Mouse (Mus musculus): ENCODE data around the gene Cbfa2t2. TPM values are rescaled to one million over a fixed set of nuclear protein-coding genes. Genes with fewer than 3 reads are reported as not detected.
A peak's percentile ranks its signal among the peaks of the same experiment; 100 is the strongest.

Cbfa2t2 gene
- total RNA-seq, 2 experiments from 2014 or later, result 23.9 to 35.6 TPM

DNA sequence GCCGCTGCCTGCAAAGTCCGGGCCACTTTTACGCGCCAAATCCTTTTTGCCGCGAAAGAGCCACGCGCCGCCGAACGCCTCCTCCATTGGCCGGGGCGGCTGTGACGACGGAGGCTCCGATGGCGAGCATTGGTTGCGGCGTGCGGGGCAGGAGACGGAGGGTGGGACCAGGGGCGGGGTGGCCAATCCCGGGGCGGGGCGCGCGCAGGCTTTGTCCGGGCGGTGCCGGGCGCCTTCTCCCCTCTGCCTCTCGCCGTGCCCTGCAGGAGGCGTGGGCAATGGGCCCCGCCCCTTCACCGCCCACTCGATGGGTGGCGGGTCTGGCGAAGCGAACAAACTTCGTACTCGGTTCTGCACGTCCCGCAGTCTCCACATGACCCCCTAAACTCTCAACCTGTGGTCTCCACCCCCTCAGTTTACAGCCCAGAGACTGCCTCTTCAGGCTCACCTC lies 133.6 kb downstream of the Cbfa2t2 start, which contains the start of gene E2f1:
TSS of gene E2f1 (minus strand) at position 57 of the 451 bp plus-strand sequence.
- peak; percentile 99 for DNase-seq

DNA sequence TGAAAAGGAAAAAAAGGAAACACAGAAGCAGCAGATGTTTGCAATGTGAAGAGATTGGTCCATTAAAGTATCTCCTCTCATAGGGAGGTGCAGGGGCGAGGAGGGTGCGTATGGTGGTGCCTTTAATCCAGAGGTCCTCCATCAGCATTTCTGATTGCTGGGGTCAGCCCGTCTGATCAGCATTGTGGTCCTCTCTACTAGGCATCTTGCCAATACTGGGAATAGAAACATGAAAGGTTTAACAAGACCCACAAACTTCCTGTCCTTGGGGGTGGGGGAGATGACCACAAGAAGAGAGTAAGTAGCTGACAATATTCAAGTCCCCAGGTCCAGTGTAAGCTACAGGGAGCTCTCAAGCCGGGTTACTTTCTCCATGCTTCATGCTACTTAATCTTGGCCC lies 134.4 kb downstream of the Cbfa2t2 start:
- no peak for DNase-seq

DNA sequence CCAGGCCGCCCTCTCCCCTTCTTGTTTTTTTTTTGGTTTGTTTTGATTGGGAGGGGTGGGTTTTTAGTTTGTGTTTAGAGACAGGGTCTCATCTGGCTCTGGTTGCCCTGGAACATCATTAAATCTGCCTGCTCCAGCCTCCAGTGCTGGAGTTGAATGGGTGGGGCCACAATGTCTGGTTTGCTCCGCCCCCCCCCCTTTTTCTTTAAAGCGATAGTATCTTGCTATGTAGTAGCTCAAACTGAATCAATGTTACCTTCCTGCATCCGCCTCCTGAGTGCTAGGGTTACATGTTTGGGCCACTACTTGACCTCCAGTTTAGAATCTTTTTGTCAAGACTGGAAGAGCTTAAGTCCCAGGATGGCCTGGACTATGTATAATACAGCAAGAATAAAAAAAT lies 135.0 kb downstream of the Cbfa2t2 start:
- no peak for DNase-seq

DNA sequence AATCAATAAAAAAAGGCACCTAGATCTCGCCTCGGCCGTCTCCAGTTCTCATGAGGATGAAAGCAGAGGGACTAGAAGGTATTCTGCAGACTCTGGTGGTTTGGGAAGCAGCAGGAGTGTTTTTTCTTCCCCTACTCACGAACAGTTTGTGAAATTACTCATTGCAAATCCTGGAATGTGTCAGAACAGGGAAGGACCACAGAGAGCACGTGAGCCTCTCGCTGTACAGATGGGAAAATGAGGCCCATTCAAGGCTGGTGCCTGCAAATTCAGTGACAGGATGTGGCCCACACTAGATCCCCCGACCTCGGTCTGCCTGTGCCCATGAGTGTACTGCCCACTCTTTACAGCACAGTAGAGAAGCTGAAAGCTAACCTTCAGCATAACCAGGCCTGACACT lies 135.7 kb downstream of the Cbfa2t2 start:
- no peak for DNase-seq

DNA sequence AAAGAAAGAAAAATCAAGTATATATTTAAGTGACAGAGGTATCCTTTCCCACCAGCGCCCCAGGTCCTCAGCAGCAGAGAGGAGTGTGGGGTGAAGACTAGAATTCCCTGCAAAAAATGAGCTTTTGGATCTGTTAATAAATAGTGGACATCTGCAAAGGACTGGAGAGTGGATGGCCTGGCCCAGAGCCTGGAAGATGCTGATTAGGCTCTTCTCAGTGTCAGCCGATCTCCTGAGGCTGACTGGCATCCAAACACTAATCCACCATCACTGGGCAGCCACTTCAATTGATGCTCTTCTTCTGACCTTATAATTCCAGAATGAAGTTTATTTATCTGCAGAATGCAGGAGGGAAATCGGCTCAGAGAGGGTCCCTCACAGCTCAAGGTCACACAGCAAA lies 136.7 kb downstream of the Cbfa2t2 start:
- DNase-seq, result no peak

DNA sequence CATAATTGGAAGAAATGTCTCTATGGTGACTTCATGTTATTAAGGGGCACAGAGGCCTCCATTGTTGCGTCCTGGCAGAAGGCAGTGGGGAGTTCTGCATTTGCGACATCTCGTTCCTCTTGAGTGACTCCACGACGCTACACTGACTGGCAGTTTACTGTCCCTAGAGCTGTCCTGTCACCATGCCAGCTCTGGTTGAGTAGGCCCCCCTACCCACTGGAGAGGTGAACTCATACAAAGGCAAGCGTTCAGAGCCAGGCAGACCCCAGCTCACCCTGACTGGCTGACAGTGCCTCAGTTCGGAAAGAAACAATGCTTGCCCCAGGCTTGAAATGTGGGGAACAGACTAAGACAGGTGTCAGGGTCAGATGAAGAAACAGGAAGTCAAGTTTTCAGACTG lies 138.0 kb downstream of the Cbfa2t2 start:
- no peak for DNase-seq

DNA sequence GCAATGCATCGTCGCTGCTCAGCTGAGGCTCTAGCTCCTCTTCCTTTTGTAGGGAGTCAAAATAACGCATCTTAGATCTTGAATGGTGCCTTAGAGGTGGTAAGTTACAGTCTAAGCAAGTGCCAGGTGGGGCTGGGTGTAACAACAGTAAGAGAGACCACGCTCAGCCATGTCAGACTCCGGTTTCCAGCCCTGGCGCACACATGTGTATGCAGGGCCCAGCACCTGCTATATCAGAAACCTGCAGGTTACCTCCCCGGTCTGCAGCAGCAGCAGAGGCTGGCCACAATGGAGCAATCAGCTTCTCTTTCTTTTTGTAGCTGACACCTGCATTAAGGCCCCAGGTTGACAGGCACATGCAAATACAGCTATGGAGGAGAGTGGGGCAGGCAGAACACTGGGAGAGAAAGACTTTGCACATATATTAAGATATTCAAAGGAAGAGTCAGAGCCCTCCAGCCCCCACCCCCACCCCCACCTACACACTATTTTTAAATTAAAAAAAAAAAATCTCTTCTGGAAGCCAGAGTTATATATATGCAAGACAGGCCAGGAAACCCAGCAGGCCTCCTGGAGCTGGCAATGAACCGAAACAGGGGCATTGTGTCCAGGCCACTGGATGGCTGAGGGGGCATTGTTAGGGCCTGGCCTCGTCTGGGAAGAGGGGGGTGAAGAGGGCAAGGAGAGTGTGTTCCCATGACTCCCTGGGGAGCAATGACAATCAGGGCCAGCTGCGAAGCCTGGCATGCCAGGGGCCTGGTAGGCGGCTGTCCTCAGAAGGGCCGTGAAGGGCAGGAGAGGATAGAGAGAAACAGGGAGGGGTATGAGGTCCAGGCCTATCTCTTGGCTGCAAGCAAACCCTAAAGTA lies 140.8 kb downstream of the Cbfa2t2 start:
- DNase-seq, result no peak

DNA sequence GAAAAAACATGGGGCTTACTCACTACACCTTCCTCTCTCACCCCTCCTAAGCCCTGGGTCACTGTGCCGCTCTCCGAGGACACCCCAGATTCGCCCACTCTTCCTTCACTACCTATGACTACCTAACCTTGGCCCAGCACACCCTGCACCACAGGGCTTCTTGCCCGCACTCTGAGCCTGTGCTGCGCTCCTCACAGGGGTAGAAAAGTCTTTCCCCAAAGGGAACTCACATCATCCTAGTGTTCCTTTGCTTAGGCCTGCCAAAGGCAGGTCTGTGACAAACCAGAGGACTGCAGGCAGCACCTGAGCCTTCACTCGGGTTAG lies 141.4 kb downstream of the Cbfa2t2 start:
- DNase-seq, result no peak

DNA sequence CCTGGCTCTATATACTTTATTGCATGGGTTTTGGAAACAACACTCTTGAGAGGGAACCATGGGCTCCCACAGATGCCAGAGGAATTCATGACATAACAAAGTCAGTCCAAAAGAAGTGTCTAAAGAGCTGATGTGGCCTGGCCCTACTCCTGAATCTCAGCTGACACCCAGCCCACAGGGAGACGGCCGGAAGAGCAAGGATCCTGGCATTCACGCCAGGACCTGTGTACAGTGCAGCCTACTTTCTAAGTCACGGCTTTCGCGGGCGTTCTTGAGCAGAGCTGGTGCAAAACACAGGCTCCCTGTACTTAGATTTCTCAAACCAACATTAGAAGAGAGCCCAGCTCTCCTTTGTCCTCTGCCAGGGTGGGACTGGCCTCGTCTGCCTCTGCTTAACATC lies 144.3 kb downstream of the Cbfa2t2 start:
- DNase-seq, result peak; percentile 59

DNA sequence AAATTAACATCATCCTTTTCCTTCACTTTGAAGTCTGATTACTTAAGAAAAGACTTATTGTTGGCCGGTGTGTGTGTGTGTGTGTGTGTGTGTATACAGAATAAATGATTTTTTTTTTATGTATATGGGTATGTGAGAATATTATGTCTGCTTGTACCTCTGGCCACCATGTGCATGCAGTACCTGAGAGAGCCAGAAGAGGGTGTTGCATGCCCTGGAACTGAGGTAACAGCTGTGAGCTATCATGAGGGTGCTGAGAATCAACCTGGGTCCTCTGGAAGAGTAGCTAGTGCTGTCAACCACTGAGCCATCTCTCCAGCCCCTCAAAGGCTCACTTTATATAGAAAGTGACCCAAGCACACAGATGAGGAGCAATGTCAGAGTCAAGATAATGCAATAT lies 145.1 kb downstream of the Cbfa2t2 start:
- DNase-seq, result no peak

DNA sequence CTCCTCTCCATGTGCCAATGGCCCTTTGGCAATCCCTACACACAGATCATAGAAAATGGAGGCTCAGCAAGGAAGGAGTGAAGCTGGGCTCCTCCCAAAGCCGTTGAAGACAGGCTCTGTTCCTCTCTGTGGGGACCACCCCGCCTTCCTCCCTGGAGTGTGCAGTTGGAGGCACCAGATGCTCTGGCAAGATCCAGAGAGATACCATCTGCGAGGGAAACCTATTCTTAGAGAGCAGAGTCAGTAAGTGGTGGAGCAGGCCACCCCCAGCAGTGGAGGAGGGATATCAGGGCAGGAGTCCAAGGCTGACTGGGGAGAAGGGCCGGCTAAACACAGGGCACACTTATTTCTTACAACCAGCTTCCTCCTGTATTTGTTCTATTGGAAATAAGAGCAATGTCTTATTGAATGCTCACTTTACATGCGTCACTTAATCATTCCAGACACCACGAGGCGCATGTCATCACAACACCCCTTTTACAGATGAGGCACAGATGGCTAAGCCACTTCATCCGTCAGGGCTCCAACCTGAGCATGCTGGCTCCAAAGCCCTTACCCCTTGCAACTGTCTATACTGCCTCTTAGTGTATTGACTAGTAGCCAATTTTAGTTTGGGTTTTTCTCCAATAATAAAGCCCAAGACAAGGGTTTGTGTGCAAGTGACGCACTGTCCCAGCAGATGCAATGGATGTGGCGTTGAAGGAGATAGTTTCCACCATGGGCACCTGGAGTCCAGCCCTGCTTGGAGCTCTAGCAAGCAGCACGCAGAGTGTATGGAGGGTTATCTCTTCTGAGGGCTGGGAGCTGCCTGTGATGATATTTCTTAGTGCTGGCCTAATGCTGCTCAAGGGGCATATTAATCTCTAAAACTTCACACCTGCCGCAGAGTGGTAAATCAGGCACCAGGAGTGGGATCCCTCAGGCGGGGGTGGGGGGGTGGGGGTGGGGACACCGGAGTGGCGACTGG lies 147.9 kb downstream of the Cbfa2t2 start:
- no peak for DNase-seq

DNA sequence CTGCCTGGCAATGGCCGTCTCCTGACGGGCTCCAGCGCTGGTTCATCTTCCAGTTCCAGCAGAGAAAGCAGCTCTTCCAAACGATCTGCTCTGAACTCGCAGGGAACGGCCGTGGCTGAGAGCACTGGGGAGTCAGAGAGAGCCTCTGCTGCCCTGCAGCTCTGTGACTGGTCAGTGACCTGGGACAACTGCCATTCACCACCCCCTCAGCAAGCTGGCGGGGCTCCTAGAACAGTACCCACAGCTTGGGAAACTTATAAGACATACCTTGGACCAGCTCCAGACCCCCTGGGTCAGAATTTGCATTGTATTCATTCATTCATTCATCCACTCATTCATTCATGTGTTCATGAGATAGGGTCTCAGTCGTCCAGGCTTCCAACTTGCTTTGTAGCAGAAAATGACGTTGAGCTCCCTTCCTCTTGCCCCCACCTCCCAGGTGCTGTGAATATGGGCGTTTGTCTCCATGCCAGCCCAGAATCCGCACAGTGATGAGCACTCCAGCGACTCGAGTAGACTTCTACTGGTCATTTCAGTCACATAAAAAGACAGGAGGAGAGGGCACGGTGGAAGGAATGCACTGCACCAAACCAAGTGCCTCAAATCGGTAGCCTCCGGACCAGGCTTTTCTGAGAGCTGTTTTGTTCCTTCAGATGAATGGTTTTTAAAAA lies 148.8 kb downstream of the Cbfa2t2 start:
- DNase-seq, result no peak

DNA sequence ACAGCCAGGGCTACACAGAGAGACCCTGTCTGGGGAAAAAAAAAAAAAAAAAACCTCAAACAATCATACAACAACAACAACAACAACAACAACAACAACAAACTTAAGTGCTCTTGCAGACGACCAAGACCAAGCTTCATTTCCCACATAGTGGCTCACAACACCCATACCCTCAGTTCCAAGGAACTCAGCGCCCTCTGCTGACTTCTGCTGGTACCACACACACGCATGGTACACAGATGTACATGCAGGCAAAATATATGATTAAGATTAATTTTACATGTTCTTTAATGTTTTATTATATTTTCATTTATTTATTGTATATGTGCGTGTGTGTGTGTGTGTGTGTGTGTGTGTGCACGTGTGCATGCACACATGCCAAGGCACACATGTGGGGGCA lies 150.1 kb downstream of the Cbfa2t2 start:
- DNase-seq, result peak; percentile 62

Other genes starting within 250 kb of the Cbfa2t2 start
- gene Bpifb1, start 245.7 kb upstream of the Cbfa2t2 start, total RNA-seq (2021), result not detected
- gene Bpifb5, start 212.7 kb upstream of the Cbfa2t2 start, total RNA-seq (2021), result under 1 TPM in 1 of 2 experiments, not detected in 1; 0.18 TPM
- gene Bpifb9a, start 178.6 kb upstream of the Cbfa2t2 start, total RNA-seq (2021), result not detected
- not detected for gene Bpifb9b, start 129.3 kb upstream of the Cbfa2t2 start, total RNA-seq (2021)
- 10 to 100 TPM; 14.4 to 19.7 TPM for gene Cdk5rap1, start 63.5 kb upstream of the Cbfa2t2 start, total RNA-seq (2021)
- 10 to 100 TPM; 29.0 to 31.9 TPM for gene Snta1, start 28.4 kb upstream of the Cbfa2t2 start, total RNA-seq (2021)
- gene 1700003F12Rik, start 110.6 kb downstream of the Cbfa2t2 start, total RNA-seq (2021), result under 1 TPM; 0.61 to 0.81 TPM
- gene Actl10, start 115.3 kb downstream of the Cbfa2t2 start, total RNA-seq (2021), result not detected
- 1 to 10 TPM; 2.0 to 2.7 TPM for gene Necab3, start 122.4 kb downstream of the Cbfa2t2 start, total RNA-seq (2021)
- gene E2f1, start 133.4 kb downstream of the Cbfa2t2 start, total RNA-seq (2021), result 10 to 100 TPM; 12.8 to 14.1 TPM
- gene Pxmp4, start 167.2 kb downstream of the Cbfa2t2 start, total RNA-seq (2021), result 10 to 100 TPM; 45.5 to 53.0 TPM
- 1 to 10 TPM; 2.5 to 2.7 TPM for gene Zfp341, start 176.8 kb downstream of the Cbfa2t2 start, total RNA-seq (2021)
- gene 4930519P11Rik, start 177.0 kb downstream of the Cbfa2t2 start, total RNA-seq (2021), result not detected
- gene Chmp4b, start 215.2 kb downstream of the Cbfa2t2 start, total RNA-seq (2021), result 100 to 1,000 TPM; 174 to 180 TPM